Mouse (Mus musculus) adrenal gland (tissue): ENCODE measurements around the gene Lrrc29.

Experiments used
- intact Hi-C: fragments of 180-260 bp; cut with DNase I; formaldehyde crosslinking; loops from one replicate; pipeline ENCODE4 v1.15.1; 2025

Gene Lrrc29

DNA sequence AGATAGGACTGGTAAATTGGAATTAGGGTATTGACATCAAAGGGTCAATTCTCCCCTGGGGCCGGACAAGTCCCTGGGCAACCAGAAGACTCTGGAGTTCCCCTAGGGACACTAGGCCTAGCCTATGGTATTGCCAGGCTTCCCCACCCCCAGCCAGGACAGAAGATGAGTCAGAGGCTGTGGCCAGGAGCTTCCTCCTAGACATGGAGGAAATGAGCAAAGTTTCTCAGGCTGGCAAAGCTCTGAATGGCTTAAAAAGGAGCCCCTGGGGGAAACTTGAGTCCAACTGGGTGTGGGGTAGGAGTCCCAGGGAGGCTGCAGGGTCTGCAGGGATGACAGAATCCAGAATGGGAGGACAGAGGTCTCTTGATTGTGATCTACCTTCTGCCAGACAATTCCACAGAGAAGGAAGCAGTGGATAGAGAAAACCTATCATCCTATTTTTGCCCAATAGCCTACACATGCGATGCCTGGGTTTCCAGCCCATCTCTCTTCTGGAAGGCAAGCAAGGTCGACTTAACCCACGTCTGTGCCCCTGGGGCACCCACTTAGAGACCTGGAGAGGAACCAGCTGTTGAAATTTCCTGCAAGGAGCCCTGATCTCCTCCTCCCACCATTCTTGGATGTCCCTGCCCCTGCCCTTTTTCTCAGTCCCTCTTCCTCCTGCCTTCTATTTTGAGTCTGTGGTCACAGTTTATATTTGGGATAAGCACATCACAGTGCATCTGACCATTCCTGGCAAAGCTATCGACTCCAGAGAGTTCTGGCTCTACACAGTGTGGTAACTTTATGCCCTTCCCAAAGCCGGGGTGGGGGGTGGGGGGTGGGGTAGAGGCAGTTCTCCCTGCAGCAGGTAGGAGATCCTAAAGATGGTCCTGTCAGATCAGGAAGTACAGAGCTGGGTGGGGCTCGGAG, 19.2 kb upstream of the Lrrc29 start:
- intact Hi-C loops = no loop called here

DNA sequence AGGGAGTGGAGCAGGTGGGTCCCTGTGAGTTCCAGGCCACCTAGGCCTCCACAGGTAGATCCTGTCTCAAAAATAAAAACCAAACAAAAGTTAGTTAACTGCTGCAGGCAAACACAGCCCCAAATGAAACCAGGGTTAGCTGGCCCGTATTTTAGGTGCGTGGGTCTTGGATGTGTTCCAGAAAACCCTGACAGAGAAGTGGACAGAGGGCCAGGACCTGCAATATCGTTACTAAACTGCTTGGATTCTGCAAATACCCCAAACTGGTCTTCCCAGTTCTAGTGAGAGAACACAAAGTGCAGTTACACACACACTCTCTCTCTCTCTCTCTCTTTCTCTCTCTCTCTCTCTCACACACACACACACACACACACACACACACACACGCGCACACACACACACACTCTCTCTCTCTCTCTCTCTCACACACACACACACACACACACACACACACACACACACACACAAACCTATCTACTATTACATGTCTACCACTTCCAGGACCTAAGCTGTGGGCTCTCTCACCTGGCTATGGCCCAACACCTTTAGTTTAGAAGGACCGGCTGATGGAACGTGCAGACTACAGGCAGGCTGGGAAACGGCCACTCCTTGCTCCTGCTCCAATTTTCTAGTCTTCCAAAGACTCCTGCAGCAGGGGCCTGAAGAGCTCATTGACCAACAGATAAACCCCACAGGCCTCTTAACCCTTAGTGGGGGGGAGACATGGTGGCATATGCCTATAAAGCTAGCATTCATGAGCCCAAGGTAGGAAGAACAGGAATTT, 17.9 kb upstream of the Lrrc29 start:
- intact Hi-C loops = no loop called here

DNA sequence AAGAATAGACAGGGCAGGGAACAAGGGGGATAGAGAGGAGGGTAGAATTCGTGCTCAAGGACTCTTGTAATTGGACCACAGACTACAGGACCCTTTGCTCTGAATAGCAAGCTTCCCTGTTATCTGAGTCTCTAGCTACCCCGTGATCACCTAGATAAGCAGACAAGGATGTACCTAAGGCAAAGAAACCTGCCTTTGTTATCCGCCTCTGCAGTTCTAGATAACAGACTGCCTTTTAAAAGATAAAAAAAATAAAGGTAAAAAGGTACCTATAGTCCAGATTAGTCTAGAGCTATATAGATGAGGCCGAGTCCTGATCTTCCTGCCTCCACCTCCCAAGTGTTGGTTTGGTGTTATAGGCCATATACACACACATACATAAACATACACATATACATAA, 16.7 kb upstream of the Lrrc29 start:
- intact Hi-C loops = no loop called here

DNA sequence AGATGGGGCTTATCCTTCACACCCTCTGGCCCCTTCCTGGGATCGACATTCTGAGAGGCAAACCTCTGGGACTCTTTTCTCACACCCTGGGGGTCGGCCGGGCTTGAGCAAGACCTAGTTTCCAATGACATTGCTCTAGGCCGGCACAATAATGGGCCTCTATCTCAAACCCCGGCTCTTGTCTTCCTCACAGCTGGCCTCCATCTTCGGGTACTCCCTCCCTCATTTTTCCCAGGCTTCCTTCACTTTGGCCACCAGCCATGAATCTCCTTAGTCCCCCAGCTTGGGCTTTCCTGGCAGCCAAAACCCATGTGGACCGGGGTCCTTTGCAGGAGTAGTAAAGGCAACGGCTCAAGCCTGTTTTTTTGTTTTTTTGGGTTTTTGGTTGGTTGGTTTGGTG, 15.3 kb upstream of the Lrrc29 start:
- intact Hi-C loops = no loop called here

DNA sequence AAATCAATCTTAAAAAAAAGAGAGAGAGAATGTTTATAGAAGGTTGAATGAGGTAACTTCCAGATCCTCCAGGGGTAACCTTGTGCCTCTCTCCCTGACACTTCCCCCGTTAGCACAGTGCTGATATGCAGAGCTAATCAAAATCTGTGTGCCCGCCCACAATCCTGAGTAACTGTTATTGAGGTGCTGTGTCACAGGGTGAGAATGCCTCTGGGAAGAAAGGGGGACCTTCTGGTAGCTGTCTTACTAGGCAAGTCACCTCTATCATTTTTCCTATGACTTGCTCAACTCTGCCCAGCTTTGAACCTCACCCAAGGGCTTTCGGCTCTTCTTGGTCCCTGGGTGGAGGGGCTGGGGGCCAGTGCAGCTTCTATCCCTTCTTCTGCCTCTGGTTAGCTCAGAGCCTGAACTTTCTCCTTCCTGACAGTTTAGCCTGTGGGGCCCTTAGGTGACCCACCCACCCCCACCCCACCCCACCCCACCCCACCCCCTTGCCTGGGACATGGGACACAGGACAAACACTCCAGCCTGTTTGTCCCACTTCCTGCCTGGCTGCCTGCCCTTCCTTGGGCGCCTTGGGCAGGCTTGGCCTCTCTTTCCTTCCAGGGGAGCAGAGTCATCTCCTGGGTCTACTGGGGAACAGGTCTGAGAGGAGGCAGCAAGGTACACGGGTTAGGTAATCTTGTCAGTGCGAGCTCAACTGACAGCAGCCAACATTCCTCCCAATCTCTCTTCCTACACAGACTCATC, 14.0 kb upstream of the Lrrc29 start:
- intact Hi-C loops = no loop called here

DNA sequence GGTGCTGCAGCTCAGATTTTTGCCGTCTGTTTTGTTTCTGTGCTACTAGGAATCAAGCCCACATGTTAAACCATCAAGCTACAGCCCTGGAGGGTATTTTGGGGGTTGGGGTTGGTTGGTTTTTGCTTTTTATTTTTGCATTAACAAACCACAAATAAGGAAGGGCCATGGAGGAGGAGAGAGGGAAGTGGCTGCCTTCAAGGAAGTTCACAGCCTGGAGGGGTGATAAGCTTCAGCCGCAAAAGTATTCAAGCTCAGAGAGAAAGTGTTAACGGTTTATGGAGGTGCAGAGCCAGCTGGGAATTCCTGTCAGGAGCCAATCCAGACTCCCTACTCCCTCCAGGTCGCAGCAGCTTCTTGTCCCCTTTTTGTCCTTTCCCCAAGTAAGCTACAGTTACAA, 12.9 kb upstream of the Lrrc29 start:
- intact Hi-C loops = no loop called here

DNA sequence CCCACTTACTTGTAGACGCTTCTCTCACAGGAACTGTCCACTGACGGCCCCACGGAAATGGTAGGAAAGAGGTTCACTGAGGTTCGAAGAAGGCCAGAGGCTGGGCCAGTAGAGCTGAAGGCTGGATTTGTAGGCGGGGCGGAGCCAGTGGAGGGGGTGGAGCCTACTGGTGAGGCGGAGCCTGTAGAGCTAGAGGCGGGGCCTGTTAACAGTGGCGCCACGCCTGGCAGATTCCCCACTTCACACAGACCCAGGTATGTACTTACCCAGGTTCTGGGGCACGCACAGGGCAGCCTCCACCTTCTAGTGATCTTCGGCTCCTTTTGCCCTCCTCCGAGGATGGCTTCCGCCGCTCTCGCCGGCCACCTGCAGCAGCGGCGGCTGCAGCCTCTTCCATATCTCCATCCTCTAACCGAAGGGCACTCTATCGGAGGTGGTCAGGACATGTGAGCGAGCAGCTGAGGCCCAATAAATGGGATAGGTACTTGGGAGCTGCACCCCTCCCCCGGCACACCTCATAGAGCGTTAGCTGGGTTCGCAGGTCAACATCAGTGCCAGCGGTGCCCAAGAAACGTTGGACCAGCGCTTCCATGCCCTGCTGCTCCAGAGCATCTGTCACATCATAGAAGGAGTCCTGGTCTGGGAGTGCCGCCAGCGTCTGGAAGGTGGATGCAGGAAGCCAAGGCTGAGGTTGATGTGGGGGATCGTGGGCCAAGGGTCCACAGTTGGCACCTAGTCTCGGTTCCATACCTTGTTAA, 10.5 kb upstream of the Lrrc29 start:
- intact Hi-C loops = no loop called here

DNA sequence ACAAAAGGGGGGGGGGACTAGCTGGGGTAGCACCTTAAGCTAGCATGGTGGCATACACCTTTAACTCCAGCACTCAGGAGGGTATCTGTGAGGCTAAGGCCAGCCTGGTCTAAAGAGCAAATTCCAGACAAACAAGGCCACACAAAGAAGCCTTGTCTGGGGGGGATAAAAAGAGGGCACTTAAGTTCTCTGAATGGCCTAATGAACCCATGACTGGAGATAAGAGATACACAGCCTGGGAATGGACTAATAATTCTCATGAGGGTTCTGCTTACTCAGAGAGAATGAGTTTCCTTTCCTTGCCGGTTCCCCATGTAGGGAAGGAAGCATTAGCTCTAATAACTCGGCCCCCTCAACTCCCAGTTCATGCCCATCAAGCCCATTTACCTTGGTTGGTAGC, 6.4 kb upstream of the Lrrc29 start:
- intact Hi-C loops = no loop called here

DNA sequence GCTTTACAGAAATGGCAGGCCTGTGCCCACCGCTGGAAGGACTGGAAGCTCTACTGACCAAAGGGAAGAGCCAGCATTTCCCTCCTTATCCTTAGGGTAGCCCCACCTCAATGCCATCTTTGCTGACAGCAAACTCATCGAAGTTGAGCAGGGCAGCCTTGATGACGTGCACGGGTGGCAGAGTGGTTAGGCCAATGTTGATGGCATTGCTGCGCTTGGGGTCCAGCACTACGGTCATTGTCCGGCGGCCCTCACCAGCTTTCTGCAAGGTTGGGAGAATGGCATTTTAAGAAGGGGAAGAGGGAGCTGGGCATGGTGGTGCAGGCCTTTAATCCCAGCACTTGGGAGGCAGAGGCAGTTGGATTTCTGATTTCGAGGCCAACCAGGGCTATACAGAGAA, 5.9 kb upstream of the Lrrc29 start:
- intact Hi-C loops = no loop called here

DNA sequence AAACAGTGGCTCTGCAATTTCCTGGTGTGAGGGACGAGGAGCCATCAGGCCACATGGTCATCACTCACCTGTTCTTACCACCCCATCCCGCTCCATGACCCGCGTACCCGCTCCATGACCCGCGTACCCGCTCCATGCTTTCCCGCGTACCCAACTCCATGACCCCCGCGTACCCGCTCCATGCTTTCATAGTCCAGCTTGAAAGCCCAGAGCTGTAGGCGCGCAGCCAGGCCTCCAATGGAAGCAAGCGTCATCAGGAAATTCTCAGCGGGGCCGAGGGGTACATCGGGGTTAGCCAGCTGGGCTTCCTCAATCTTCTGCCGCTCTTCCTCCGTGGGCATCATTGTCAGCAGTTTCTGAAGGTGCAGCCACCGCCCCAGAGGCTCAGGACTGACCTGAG, 5.4 kb upstream of the Lrrc29 start:
- intact Hi-C loops = no loop called here

DNA sequence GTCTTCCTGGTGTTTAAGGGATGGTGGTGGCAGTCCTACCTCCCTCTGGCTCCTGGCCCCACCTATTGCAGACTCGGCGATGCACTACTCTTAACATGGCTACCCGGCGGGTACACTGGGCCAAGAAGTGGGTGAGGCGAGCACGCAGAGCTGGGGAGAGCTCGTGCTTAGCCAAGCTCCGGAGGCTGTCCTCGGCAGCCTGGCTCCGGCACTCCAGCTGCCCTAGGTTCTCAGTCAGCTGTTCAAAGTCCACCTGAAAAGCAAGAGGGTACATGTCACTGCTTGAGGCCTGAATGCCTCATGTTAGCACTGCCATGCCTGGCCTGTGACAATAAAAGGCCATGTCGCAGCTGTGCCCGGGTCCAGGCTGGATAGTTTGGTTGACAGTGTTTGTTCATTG, 4.2 kb upstream of the Lrrc29 start:
- intact Hi-C loops = no loop called here

DNA sequence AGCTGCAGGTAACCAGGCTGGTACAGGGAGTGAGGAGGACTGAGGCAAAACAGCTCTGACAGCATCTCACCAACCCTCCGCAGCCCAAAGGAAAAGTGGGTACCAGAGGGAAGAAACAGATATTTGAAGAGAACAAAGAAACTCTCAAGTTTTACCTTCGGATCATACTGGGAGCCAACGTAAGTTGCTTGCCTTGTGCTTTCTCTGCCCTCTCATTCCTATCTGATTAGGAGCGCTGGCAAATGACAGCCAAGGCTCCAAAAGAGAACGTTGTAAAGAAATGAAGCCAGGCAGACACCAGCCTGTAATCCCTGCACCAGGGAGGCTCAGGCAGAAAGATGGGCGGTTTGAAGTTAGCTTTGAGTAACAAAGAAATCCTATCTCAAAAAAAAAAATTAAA, 890 bp upstream of the Lrrc29 start:
- intact Hi-C loops = no loop called here

DNA sequence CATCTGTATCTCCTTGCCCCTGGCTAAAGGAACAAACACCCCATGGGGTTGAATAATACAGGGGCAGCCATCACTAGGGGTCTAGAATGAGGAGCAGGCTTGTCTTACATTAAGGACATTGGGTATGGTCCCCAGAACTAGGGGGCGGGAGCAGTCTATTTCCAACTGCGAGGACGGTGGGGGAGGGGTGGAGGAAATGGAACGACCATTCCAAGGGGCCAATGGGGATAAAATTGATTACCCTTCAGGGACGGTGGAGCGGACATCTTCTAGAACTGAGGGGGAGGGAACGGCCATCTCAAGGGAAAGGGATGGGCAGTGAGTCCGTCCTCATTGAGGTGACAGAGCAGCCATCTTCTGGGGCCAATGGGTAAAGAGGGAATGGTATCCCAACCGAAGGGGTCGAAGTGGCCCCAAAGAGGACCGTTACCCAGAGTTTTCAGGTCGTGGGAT, 411 bp downstream of the Lrrc29 start:
- intact Hi-C loops = no loop called here

DNA sequence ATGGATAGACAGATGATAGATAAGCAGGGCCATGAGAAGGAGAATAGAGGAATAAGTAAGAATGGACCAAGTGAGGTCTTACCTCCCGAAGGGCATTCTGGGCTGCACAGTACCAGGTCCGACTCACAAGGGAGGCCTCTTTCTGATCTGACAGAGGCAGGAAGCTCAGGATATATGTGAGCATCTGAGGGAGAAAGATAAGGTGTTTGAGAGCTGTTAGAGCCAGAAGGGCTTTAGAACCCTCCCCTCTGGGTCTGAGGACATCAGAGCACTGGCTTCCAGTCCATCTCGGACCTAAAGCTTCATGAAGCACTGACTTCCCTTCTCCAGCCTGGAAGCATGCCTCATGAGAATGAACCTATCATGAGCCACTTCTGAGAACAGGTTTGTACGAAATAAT, 2.9 kb downstream of the Lrrc29 start:
- intact Hi-C loops = no loop called here

DNA sequence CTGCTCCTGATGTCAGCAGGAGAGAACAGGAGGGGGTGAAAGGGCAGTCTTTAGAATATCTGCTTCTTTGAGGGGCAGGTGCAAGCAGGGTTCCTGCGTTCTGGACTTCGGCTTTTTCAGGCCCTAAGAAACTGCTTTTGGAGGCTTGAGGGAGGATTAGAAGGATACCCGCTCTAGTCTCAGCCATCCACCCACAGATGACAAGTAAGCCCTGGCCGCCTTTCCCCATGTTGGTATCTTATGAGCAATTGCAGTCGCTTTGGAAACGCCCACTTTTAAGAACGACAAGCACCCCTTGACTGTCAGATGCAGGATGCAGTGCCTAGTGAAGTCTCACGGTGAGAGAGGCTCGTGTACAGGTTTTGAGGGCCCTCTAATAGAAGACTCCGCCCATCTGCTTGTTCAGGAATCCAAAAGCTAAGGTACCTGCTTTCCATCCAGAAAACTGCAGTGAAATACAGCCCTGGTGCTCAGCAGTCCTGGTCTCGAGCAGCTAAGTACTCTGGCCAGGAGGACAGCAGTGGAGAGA, 7.4 kb downstream of the Lrrc29 start:
- intact Hi-C loops = no loop called here

DNA sequence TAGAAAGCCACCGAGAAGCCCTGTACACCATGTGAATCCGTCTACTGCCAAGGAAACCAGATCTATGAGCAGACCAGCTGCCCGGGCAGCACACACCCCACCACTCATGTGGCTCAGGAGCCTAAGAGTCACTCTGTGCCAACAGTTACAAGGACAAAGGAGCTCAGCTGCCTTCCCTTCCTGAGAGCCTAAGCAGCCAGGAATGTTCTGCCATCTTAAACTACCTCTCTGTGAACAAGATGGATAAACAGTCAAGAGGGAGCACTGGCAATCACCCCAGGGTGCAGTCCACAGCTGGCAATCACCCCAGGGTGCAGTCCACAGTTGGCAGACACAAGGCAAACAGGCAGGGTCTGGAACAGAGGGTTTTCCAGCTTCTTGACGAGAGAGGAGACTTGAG, 8.1 kb downstream of the Lrrc29 start:
- intact Hi-C loops = no loop called here

DNA sequence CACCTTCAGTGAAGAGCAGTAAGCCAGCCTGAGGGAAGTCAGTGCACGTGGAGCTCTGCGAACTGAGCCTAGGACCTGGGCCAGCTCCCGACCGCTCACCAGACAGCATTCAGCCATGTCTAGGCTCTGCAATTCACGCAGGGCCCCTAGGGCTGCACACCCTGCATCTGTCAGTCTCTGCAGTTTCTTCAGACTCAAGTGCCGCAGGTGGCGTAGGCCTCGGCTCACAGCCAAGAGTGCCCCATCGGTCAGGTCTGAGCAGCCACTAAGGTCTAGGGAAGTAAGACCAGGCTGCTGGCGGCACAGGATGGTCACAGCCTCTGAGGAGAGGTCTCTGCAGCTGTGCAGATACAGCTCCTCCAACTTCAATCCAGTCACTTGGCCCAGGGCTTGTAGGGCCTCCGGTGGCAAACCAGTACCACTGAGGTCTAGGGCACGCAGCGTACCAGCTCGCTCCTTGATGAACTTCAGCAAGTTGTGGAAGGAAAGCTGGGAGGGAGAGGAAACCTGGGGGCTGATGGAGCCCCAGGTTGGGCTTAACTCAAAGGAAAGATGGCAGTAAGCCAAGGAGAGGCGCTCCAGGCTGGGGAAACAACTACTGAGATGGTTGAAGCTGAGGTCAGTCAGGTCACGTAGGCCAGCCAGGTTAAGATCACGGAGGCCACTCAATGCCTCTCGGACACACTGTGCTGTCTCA, 10.9 kb downstream of the Lrrc29 start:
- intact Hi-C loops = no loop called here

DNA sequence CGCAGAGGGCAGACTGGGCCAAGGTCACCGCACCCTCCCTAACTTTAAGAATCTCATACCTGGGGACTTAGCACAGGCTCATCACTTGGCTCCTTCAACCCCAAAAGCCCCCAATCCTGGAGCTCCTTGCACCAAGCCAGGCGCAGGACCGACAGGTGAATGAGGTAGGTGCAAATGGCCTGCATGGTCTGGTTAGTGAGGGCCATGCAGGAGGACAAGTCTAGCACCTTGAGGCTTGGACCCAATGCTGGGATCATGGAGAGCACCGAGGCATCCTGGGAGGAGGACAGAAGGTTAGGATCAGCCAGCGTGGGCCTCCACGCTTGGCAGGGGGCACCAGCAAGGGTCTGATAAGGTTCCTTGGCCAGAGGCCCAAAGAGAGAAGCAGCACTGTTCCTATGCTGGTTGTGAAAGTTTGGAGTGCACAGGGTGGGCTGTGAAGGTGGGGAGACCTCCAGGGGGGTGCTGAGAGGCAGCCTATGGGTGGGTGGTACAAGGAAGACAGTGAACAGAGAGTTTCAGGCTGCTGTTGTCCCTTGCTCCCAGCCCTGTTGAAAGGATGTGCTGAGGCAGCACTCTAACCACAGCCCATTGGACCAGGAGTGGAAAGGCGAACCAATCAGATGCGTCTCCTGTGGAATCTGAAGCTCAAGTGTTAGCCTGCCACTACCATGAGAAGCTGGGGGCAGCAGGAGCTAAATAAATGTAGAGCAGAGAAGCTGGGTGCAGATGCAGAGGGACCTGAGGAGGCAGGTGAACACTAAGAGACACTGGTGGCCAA, 12.3 kb downstream of the Lrrc29 start:
- intact Hi-C loops = no loop called here

DNA sequence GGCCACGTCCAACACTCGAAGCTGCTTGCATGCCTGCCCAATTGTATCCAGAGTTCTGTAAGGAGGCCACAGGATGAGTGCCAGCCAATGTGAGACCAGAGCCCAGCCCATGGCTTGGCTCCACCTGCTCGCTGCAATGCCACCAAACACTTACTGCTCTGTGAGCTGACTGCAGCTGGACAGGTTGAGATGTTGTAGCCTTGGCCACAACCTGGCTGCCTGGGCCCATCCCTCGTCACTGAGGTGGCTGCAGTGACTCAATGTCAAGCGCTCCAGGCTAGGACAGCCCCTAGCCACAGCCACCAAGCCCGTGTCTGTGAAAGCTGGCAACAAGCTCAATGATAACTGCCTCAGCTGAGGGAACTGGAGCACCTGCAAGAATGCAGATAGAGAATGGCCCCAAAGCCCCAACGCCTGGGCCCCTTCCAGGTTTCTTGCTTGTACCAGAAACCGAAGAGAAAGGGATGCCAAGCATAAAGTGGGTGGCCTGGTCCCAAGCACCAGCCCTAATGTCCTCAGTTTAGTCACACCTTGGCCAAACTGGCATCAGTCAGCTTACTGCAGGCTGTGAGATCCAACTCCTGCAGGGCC, 13.1 kb downstream of the Lrrc29 start:
- intact Hi-C loops = no loop called here
